Mouse (Mus musculus): ENCODE data around the gene Gm11549. TPM values are rescaled to one million over a fixed set of nuclear protein-coding genes. Genes with fewer than 3 reads are reported as not detected.

The Gm11549 gene
- polyA plus RNA-seq, 1 experiment: not detected

DNA sequence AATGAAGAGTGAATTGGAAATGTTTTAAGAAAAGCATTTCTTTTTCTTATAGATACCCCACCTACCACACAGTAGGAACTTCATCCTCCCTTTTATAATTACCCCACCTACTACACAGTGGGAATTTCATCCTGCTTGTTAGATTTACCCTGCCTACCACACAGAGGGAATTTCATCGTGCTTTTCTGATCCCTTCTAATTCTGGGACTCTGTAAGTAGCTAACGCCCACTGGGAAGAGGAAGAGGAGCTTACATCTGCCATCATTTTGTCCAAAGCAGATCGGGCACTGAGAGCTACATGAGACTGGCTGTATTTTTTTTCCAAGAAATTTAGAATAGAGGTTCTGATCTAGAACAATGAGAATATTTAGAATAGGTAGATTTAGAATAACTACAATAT, 23.3 kb upstream of the Gm11549 start:
- Histone ChIP-seq H3K27me3 (ENCODE audit: control insufficient read depth, insufficient read depth, insufficient read length) (no peaks in the 10 kb centered on the region), H3K4me3 (no peak overlapping the region), H3ac (ENCODE audit: control insufficient read depth, insufficient read length) (no peak overlapping the region), H3K36me3 (ENCODE audit: control insufficient read depth, insufficient read depth) (no peaks in the 10 kb centered on the region), H3K4me2 (ENCODE audit: low read depth) (no peak overlapping the region), H3K79me2 (ENCODE audit: control insufficient read depth, insufficient read depth) (no peaks in the 10 kb centered on the region)
- TF ChIP-seq TCF12 (IDR thresholded peaks at IDR 0.05; ENCODE audit: insufficient read depth, poor library complexity, severe bottlenecking): no peak
- TF ChIP-seq USF1 (IDR thresholded peaks at IDR 0.05; ENCODE audit: low read depth): no peak
- no peak for TF ChIP-seq MAX (IDR thresholded peaks at IDR 0.05; ENCODE audit: low read depth)
- no peak for TF ChIP-seq TCF3 (IDR thresholded peaks at IDR 0.05; ENCODE audit: insufficient read length, low read depth)
- no peak for TF ChIP-seq POLR2AphosphoS2 (IDR thresholded peaks at IDR 0.05; ENCODE audit: insufficient read length, low read depth)
- no peak for TF ChIP-seq REST (IDR thresholded peaks at IDR 0.05; ENCODE audit: insufficient read depth, insufficient read length)
- no peak for TF ChIP-seq SRF (IDR thresholded peaks at IDR 0.05; ENCODE audit: control insufficient read depth, insufficient read length, low read depth)
- no peak for TF ChIP-seq MYOG (IDR thresholded peaks at IDR 0.05; ENCODE audit: control insufficient read depth in 1 of 3, insufficient read depth in 1 of 3, insufficient read length in 2 of 3, low read depth in 2 of 3)
- TF ChIP-seq POLR2A (IDR thresholded peaks at IDR 0.05; ENCODE audit: insufficient read length, low read depth): no peak
- no peak for TF ChIP-seq MYOD1 (IDR thresholded peaks at IDR 0.05; ENCODE audit: control insufficient read depth in 1 of 3, insufficient read length in 2 of 3, low read depth in 2 of 3)

DNA sequence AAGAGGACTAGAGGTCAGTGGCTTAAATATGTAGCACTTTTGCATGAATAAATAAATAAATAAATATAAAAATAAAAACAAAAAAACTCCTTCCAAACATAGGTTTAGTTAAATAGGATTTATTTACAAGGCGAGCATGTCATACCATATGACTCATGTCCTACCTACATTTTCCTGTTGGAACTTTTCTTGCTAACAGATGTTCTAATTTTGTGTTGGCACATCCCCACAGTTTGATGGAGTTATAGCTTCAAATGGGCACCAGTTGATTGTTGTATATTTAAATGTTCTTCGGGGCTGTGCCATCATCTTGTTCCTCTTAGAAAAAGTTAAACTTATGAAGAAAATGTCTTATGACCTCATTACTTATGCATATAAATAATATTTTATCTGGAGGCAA, 19.8 kb upstream of the Gm11549 start:
- H3K4me2 ChIP-seq (ENCODE audit: low read depth): no peak overlapping the region
- no peak overlapping the region for H3ac ChIP-seq (ENCODE audit: control insufficient read depth, insufficient read length)
- no peaks in the 10 kb centered on the region for H3K27me3 ChIP-seq (ENCODE audit: control insufficient read depth, insufficient read depth, insufficient read length)
- no peaks in the 10 kb centered on the region for H3K79me2 ChIP-seq (ENCODE audit: control insufficient read depth, insufficient read depth)
- no peak for TF ChIP-seq MAX (IDR thresholded peaks at IDR 0.05; ENCODE audit: low read depth)
- TF ChIP-seq TCF12 (IDR thresholded peaks at IDR 0.05; ENCODE audit: insufficient read depth, poor library complexity, severe bottlenecking): no peak
- no peak for TF ChIP-seq CEBPB (IDR thresholded peaks at IDR 0.05; ENCODE audit: insufficient read depth, poor library complexity, severe bottlenecking)
- no peak for TF ChIP-seq TCF3 (IDR thresholded peaks at IDR 0.05; ENCODE audit: insufficient read length, low read depth)
- no peak for TF ChIP-seq MYOD1 (IDR thresholded peaks at IDR 0.05; ENCODE audit: control insufficient read depth in 1 of 3, insufficient read length in 2 of 3, low read depth in 2 of 3)
- no peak for TF ChIP-seq E2F4 (IDR thresholded peaks at IDR 0.05; ENCODE audit: insufficient read depth)
- no peak for TF ChIP-seq MYOG (IDR thresholded peaks at IDR 0.05; ENCODE audit: control insufficient read depth in 1 of 3, insufficient read depth in 1 of 3, insufficient read length in 2 of 3, low read depth in 2 of 3)
- no peak for TF ChIP-seq REST (IDR thresholded peaks at IDR 0.05; ENCODE audit: insufficient read depth, insufficient read length)
- TF ChIP-seq POLR2A (IDR thresholded peaks at IDR 0.05; ENCODE audit: insufficient read length, low read depth): no peak
- no peak for TF ChIP-seq POLR2AphosphoS2 (IDR thresholded peaks at IDR 0.05; ENCODE audit: insufficient read length, low read depth)
- H3K36me3 ChIP-seq (ENCODE audit: control insufficient read depth, insufficient read depth): no peaks in the 10 kb centered on the region
- no peak overlapping the region for H3K4me3 ChIP-seq

DNA sequence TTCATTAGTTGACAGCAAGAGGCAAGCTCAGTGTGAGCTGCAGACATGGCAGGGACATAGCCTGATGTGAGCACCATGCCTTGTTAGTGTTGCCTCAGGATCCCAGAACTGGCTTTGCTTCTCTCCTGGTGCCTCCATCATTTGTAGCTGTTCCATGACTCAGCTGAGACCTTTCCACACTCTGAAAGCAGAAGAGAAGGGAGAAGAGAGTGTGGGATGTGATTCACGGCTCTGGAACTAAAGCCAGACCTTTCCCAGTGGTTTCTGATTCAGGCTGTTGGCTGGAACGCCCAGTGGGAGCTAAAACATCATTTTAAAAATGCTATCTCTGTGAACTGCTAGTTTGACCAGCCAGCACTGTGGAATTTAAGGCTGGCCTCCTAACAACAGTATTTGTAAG, 19.1 kb upstream of the Gm11549 start:
- Histone ChIP-seq H3K79me2 (ENCODE audit: control insufficient read depth, insufficient read depth) (no peaks in the 10 kb centered on the region), H3K27me3 (ENCODE audit: control insufficient read depth, insufficient read depth, insufficient read length) (no peaks in the 10 kb centered on the region), H3K36me3 (ENCODE audit: control insufficient read depth, insufficient read depth) (no peaks in the 10 kb centered on the region), H3K4me3 (no peak overlapping the region), H3K4me2 (ENCODE audit: low read depth) (peak overlapping the region; percentile 45), H3ac (ENCODE audit: control insufficient read depth, insufficient read length) (no peak overlapping the region)
- TF ChIP-seq TCF3 (IDR thresholded peaks at IDR 0.05; ENCODE audit: insufficient read length, low read depth) (no peak), POLR2AphosphoS2 (IDR thresholded peaks at IDR 0.05; ENCODE audit: insufficient read length, low read depth) (no peak), POLR2A (IDR thresholded peaks at IDR 0.05; ENCODE audit: insufficient read length, low read depth) (no peak), MYOD1 (IDR thresholded peaks at IDR 0.05; ENCODE audit: control insufficient read depth in 1 of 3, insufficient read length in 2 of 3, low read depth in 2 of 3) (no peak)

DNA sequence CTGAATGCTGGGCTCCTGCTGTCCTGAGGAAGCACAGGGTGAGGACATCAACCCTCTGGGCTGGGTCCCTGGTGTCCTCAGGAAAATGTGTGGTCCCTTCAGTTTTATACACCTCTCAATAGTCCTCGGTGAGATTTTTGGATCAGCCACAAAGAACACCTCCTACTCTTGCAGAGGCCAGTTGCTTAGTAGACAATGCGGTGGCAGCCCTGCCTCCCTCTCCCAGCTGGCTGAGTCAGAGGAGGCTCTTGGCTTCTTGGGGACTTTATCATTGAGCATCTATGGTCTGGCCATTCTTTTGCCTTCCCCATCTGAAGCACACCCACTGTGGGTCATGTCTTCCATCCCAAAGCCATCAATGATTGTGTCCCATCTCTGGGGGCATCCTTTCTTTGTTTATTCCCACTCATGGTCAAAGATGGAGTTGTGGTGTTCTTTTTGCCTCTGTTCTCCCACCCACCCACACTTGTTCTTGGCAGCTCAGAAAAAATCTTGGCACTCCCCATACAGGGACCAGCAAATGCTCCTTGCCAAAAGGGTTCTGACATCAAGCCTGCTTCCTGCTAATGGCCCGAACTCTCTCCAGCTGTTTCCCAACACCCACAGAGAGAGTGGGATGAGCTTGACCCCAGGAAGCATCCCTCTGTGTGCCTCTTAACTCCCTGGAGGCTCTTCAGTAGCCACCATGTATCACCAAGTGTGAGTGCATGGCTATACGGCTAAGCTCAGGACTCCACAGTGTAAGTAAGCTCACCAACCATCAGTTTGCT, 16.3 kb upstream of the Gm11549 start:
- Histone ChIP-seq H3K4me3 (no peak overlapping the region), H3K36me3 (ENCODE audit: control insufficient read depth, insufficient read depth) (no peaks in the 10 kb centered on the region), H3K4me2 (ENCODE audit: low read depth) (peak overlapping the region; percentile 55), H3K79me2 (ENCODE audit: control insufficient read depth, insufficient read depth) (no peaks in the 10 kb centered on the region), H3K27me3 (ENCODE audit: control insufficient read depth, insufficient read depth, insufficient read length) (no peaks in the 10 kb centered on the region), H3ac (ENCODE audit: control insufficient read depth, insufficient read length) (no peak overlapping the region)
- TF ChIP-seq SRF (IDR thresholded peaks at IDR 0.05; ENCODE audit: control insufficient read depth, insufficient read length, low read depth) (no peak), CEBPB (IDR thresholded peaks at IDR 0.05; ENCODE audit: insufficient read depth, poor library complexity, severe bottlenecking) (no peak), MAX (IDR thresholded peaks at IDR 0.05; ENCODE audit: low read depth) (no peak), TCF12 (IDR thresholded peaks at IDR 0.05; ENCODE audit: insufficient read depth, poor library complexity, severe bottlenecking) (no peak), MYOD1 (IDR thresholded peaks at IDR 0.05; ENCODE audit: control insufficient read depth in 1 of 3, insufficient read length in 2 of 3, low read depth in 2 of 3) (peak in 1 of 3 experiments; percentile 9), MYOG (IDR thresholded peaks at IDR 0.05; ENCODE audit: control insufficient read depth in 1 of 3, insufficient read depth in 1 of 3, insufficient read length in 2 of 3, low read depth in 2 of 3) (no peak)

DNA sequence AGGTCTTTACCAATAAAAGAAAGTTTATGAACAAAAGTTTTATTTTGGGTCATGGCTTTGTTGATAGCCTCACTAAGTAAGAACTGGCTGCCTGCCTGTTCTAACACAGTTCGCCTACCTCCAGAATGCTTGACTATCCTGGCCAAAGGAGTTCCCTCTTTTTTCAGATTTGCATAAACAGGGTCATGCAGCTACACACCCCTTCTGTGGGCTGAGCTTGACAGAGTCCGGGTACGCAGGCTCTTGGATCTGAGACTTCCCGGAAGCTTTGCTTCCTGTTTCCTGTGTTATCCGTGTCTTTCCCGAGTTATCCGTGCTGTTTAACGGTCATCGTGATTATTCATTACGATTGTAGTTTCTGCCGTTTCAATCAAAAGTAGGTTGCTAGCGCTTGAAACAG, 14.4 kb upstream of the Gm11549 start:
- Histone ChIP-seq H3K4me2 (ENCODE audit: low read depth) (no peak overlapping the region), H3K36me3 (ENCODE audit: control insufficient read depth, insufficient read depth) (no peaks in the 10 kb centered on the region), H3ac (ENCODE audit: control insufficient read depth, insufficient read length) (no peak overlapping the region), H3K27me3 (ENCODE audit: control insufficient read depth, insufficient read depth, insufficient read length) (no peaks in the 10 kb centered on the region), H3K4me3 (no peak overlapping the region), H3K79me2 (ENCODE audit: control insufficient read depth, insufficient read depth) (no peaks in the 10 kb centered on the region)
- no peak for TF ChIP-seq MYOD1 (IDR thresholded peaks at IDR 0.05; ENCODE audit: control insufficient read depth in 1 of 3, insufficient read length in 2 of 3, low read depth in 2 of 3)
- TF ChIP-seq E2F4 (IDR thresholded peaks at IDR 0.05; ENCODE audit: insufficient read depth): no peak
- no peak for TF ChIP-seq POLR2A (IDR thresholded peaks at IDR 0.05; ENCODE audit: insufficient read length, low read depth)
- TF ChIP-seq POLR2AphosphoS2 (IDR thresholded peaks at IDR 0.05; ENCODE audit: insufficient read length, low read depth): no peak
- no peak for TF ChIP-seq USF1 (IDR thresholded peaks at IDR 0.05; ENCODE audit: low read depth)
- TF ChIP-seq TCF12 (IDR thresholded peaks at IDR 0.05; ENCODE audit: insufficient read depth, poor library complexity, severe bottlenecking): no peak
- TF ChIP-seq TCF3 (IDR thresholded peaks at IDR 0.05; ENCODE audit: insufficient read length, low read depth): no peak
- TF ChIP-seq MYOG (IDR thresholded peaks at IDR 0.05; ENCODE audit: control insufficient read depth in 1 of 3, insufficient read depth in 1 of 3, insufficient read length in 2 of 3, low read depth in 2 of 3): no peak
- no peak for TF ChIP-seq REST (IDR thresholded peaks at IDR 0.05; ENCODE audit: insufficient read depth, insufficient read length)

Data from myocyte (in vitro differentiated cells).